Mouse (Mus musculus): ENCODE results near the gene Dlx3. TPM values are rescaled to one million over a fixed set of nuclear protein-coding genes. Genes with fewer than 3 reads are reported as not detected.

Gene Dlx3
- 0.12 and 0.41 TPM in 2 replicates for polyA plus RNA-seq (2016; fragmentation: Nextera tagmentation; extraction: Ambion mirVana)

GRCm38 (mm10) chr11:95119990-95120632, at the start of gene Dlx3:
TSS of gene Dlx3 (plus strand) at chr11:95120119.
- Histone ChIP-seq H3K27ac (ENCODE audit: poor library complexity, severe bottlenecking) (no peak within 1 kb of the TSS), H3K4me1 (replicated peaks) (peaks cover 23% of the 10 kb centered on the region), H3K4me3 (peak within 1 kb of the TSS; percentile 51), H3K4me2 (peak within 1 kb of the TSS; percentile 85), H3K9me3 (replicated peaks) (no peaks in the 10 kb centered on the region), H3K36me3 (no peaks in the 10 kb centered on the region), H3K9ac (peak within 1 kb of the TSS; percentile 48), H3K27me3 (replicated peaks) (peaks cover 78% of the 10 kb centered on the region)
- under 1% methylated on average over 55 of the region's 55 CpGs for WGBS
- ATAC-seq (ENCODE audit: insufficient number of reproducible peaks, low FRiP score), result 0 out of 2 replicates have a peak, but pooled peaks have one; percentile 22

GRCm38 (mm10) chr11:95070140-95071107, 49.5 kb upstream of the Dlx3 start:
- Histone ChIP-seq H3K9ac (no peak overlapping the region), H3K4me2 (peak overlapping the region; percentile 47), H3K27me3 (replicated peaks) (no peaks in the 10 kb centered on the region), H3K4me1 (replicated peaks) (peaks cover 69% of the 10 kb centered on the region), H3K27ac (ENCODE audit: poor library complexity, severe bottlenecking) (peak overlapping the region; percentile 88), H3K9me3 (replicated peaks) (0 out of 2 replicates have a peak, but pooled peaks cover 3% of the 10 kb centered on the region), H3K36me3 (peaks cover 15% of the 10 kb centered on the region), H3K4me3 (no peak overlapping the region)
- no peak for ATAC-seq (ENCODE audit: insufficient number of reproducible peaks, low FRiP score)
- 36% methylated on average over 8 of the region's 8 CpGs for WGBS

GRCm38 (mm10) chr11:95071266-95071665, 48.7 kb upstream of the Dlx3 start:
- ATAC-seq (ENCODE audit: insufficient number of reproducible peaks, low FRiP score), result peak; percentile 59
- Histone ChIP-seq H3K9me3 (replicated peaks) (no peaks in the 10 kb centered on the region), H3K27ac (ENCODE audit: poor library complexity, severe bottlenecking) (peak overlapping the region; percentile 88), H3K27me3 (replicated peaks) (0 out of 2 replicates have a peak, but pooled peaks cover 3% of the 10 kb centered on the region), H3K4me2 (peak overlapping the region; percentile 47), H3K9ac (no peak overlapping the region), H3K36me3 (peaks cover 9% of the 10 kb centered on the region; the same call in 1 of the 2 replicates), H3K4me3 (no peak overlapping the region), H3K4me1 (replicated peaks) (peaks cover 74% of the 10 kb centered on the region)
- WGBS, result 25% methylated on average over 7 of the region's 7 CpGs

- Histone ChIP-seq H3K9ac (no peak overlapping the region), H3K4me3 (no peak overlapping the region), H3K27ac (ENCODE audit: poor library complexity, severe bottlenecking) (peak overlapping the region; percentile 88), H3K4me1 (replicated peaks) (peaks cover 76% of the 10 kb centered on the region), H3K27me3 (replicated peaks) (peaks cover 6% of the 10 kb centered on the region; the same call in 1 of the 2 replicates), H3K4me2 (peak overlapping the region; percentile 47), H3K36me3 (peaks cover 4% of the 10 kb centered on the region; the same call in 1 of the 2 replicates), H3K9me3 (replicated peaks) (no peaks in the 10 kb centered on the region)
- ATAC-seq (ENCODE audit: insufficient number of reproducible peaks, low FRiP score), result no peak
- 53% methylated on average over 8 of the region's 8 CpGs for WGBS
Observed at GRCm38 (mm10) chr11:95072136-95072535, 47.8 kb upstream of the Dlx3 start.

GRCm38 (mm10) chr11:95072804-95073203, 47.1 kb upstream of the Dlx3 start:
- ATAC-seq (ENCODE audit: insufficient number of reproducible peaks, low FRiP score), result no peak
- H3K4me3 ChIP-seq, result no peak overlapping the region
- H3K4me2 ChIP-seq, result peak overlapping the region; percentile 8; the same call in 1 of the 2 replicates
- no peaks in the 10 kb centered on the region for H3K9me3 ChIP-seq (replicated peaks)
- H3K4me1 ChIP-seq (replicated peaks), result peaks cover 79% of the 10 kb centered on the region
- peaks cover 9% of the 10 kb centered on the region for H3K27me3 ChIP-seq (replicated peaks)
- no peak overlapping the region for H3K9ac ChIP-seq
- H3K27ac ChIP-seq (ENCODE audit: poor library complexity, severe bottlenecking), result peak overlapping the region; percentile 88; the same call in 1 of the 2 replicates
- WGBS, result 62% methylated on average over 5 of the region's 5 CpGs
- H3K36me3 ChIP-seq, result no peaks in the 10 kb centered on the region

- Histone ChIP-seq H3K9ac (no peak overlapping the region), H3K27ac (ENCODE audit: poor library complexity, severe bottlenecking) (no peak overlapping the region), H3K27me3 (replicated peaks) (peaks cover 10% of the 10 kb centered on the region), H3K4me1 (replicated peaks) (peaks cover 82% of the 10 kb centered on the region), H3K4me2 (0 out of 2 replicates have a peak overlapping the region, but pooled peaks have one; percentile 87), H3K9me3 (replicated peaks) (no peaks in the 10 kb centered on the region), H3K4me3 (no peak overlapping the region), H3K36me3 (no peaks in the 10 kb centered on the region)
- ATAC-seq (ENCODE audit: insufficient number of reproducible peaks, low FRiP score), result no peak
- WGBS, result 75% methylated on average over 4 of the region's 4 CpGs
Observed at GRCm38 (mm10) chr11:95073835-95074234, 46.1 kb upstream of the Dlx3 start.

- Histone ChIP-seq H3K27me3 (replicated peaks) (peaks cover 10% of the 10 kb centered on the region), H3K27ac (ENCODE audit: poor library complexity, severe bottlenecking) (no peak overlapping the region), H3K4me1 (replicated peaks) (peaks cover 82% of the 10 kb centered on the region), H3K9me3 (replicated peaks) (no peaks in the 10 kb centered on the region), H3K4me2 (peak overlapping the region; percentile 87), H3K36me3 (no peaks in the 10 kb centered on the region), H3K4me3 (peak overlapping the region; percentile 78), H3K9ac (no peak overlapping the region)
- 61% methylated on average over 4 of the region's 4 CpGs for WGBS
- ATAC-seq (ENCODE audit: insufficient number of reproducible peaks, low FRiP score), result no peak
Observed at GRCm38 (mm10) chr11:95074694-95075093, 45.2 kb upstream of the Dlx3 start.

- Histone ChIP-seq H3K9me3 (replicated peaks) (no peaks in the 10 kb centered on the region), H3K4me3 (peak overlapping the region; percentile 78), H3K27ac (ENCODE audit: poor library complexity, severe bottlenecking) (peak overlapping the region; percentile 75; the same call in 1 of the 2 replicates), H3K4me2 (peak overlapping the region; percentile 87), H3K9ac (peak overlapping the region; percentile 87), H3K4me1 (replicated peaks) (peaks cover 82% of the 10 kb centered on the region), H3K36me3 (no peaks in the 10 kb centered on the region), H3K27me3 (replicated peaks) (peaks cover 10% of the 10 kb centered on the region)
- no peak for ATAC-seq (ENCODE audit: insufficient number of reproducible peaks, low FRiP score)
- WGBS, result 5% methylated on average over 19 of the region's 19 CpGs
Observed at GRCm38 (mm10) chr11:95075197-95076040, 44.5 kb upstream of the Dlx3 start.

GRCm38 (mm10) chr11:95076041-95076535, 43.8 kb upstream of the Dlx3 start:
- H3K36me3 ChIP-seq, result no peaks in the 10 kb centered on the region
- ATAC-seq (ENCODE audit: insufficient number of reproducible peaks, low FRiP score), result peak; percentile 24; the same call in 1 of the 2 replicates
- peak overlapping the region; percentile 87 for H3K9ac ChIP-seq
- peak overlapping the region; percentile 75 for H3K27ac ChIP-seq (ENCODE audit: poor library complexity, severe bottlenecking)
- H3K4me1 ChIP-seq (replicated peaks), result peaks cover 78% of the 10 kb centered on the region
- WGBS, result under 1% methylated on average over 41 of the region's 42 CpGs
- peaks cover 10% of the 10 kb centered on the region for H3K27me3 ChIP-seq (replicated peaks)
- H3K9me3 ChIP-seq (replicated peaks), result no peaks in the 10 kb centered on the region
- H3K4me2 ChIP-seq, result peak overlapping the region; percentile 87
- H3K4me3 ChIP-seq, result peak overlapping the region; percentile 78

- Histone ChIP-seq H3K27ac (ENCODE audit: poor library complexity, severe bottlenecking) (peak within 1 kb of the TSS; percentile 75), H3K4me3 (peak within 1 kb of the TSS; percentile 78), H3K4me1 (replicated peaks) (peaks cover 72% of the 10 kb centered on the region), H3K4me2 (peak within 1 kb of the TSS; percentile 87), H3K27me3 (replicated peaks) (peaks cover 10% of the 10 kb centered on the region), H3K9me3 (replicated peaks) (no peaks in the 10 kb centered on the region), H3K36me3 (no peaks in the 10 kb centered on the region), H3K9ac (peak within 1 kb of the TSS; percentile 87)
- under 1% methylated on average over 50 of the region's 51 CpGs for WGBS
- ATAC-seq (ENCODE audit: insufficient number of reproducible peaks, low FRiP score), result peak; percentile 54
Observed at GRCm38 (mm10) chr11:95076536-95077111, 43.3 kb upstream of the Dlx3 start, which contains the start of gene Itga3. TSS of gene Itga3 (minus strand) at chr11:95076801.

All from heart, embryonic 12.5 days (tissue).